17 mouse cellular contexts compared by ENCODE assay signal in genomic region chr16:24900241-24900796, GRCm38 (mm10).
DNase-seq lines count a peak whose midpoint lies in the region; ATAC-seq and TF ChIP-seq lines count a peak whose summit lies in the region.
"Had no signal": no experiment of that assay in that cellular context is flagged by ENCODE, and none has a peak within 500 bp of the region (broad histone marks: within the 10 kb centered on the region; RNA-seq: fewer than 3 reads in every experiment).

No protein-coding gene starts in this region.

- POLR2A ChIA-PET in Patski (lab: Charles Lee), result interaction anchor here (0.7 to 1.4 kb wide), 2 partner anchors 912 to 914 kb away, joined by 4 to 5 read pairs; partner anchors contain the start of genes Bcl6 and Gm37419

- DNase-seq in heart, adult 2 months, result no peak
- no peak for DNase-seq in Patski (ENCODE audit: low read depth, low spot score)
- DNase-seq in embryonic facial prominence, embryonic 11.5 days (ENCODE audit: low spot score), result peak; percentile 19
- no peak for DNase-seq in cerebellum, adult 2 months
- DNase-seq: cerebellum, adult 11-12 months; gastrocnemius, postnatal 14 days; layer of hippocampus, adult 9-11 months; right cerebral cortex, postnatal 4 days had no signal

- no peaks in the 10 kb centered on the region for H3K79me2 ChIP-seq in heart, adult 2 months (replicated peaks; ENCODE audit: control insufficient read depth, insufficient read depth, low read length)

- in situ Hi-C loops in Patski (cut with MboI; ENCODE audit: low pct_unique_long_range_greater_than_20kb), result loop anchor here (10.0 kb wide), 1 partner anchor 396 kb away; no protein-coding TSS in a partner anchor

- peak overlapping the region; percentile 13; the same call in 1 of the 2 replicates for H3K27ac ChIP-seq in heart, embryonic 13.5 days (replicated peaks)
- no peak overlapping the region for H3K27ac ChIP-seq in heart, adult 2 months
- no peak overlapping the region for H3K27ac ChIP-seq in liver, embryonic 16.5 days (ENCODE audit: low read length)
- H3K27ac ChIP-seq in liver, embryonic 12.5 days, result no peak overlapping the region
- H3K27ac ChIP-seq in embryonic facial prominence, embryonic 11.5 days (replicated peaks; ENCODE audit: low read depth, low read length), result no peak overlapping the region
- H3K27ac ChIP-seq in cerebellum, adult 2 months (ENCODE audit: insufficient read depth, low read length), result no peak overlapping the region
- H3K27ac ChIP-seq: hindbrain, embryonic 13.5 days; intestine, embryonic 15.5 days; limb, embryonic 15.5 days; neural tube, embryonic 12.5 days had no signal

- no peak for TF ChIP-seq EP300 in heart, adult 2 months (IDR thresholded peaks at IDR 0.05; ENCODE audit: insufficient read depth, low read depth, low read length)

- H3K9me3 ChIP-seq in heart, embryonic 13.5 days, result no peaks in the 10 kb centered on the region
- H3K9me3 ChIP-seq in liver, embryonic 16.5 days (replicated peaks; ENCODE audit: control insufficient read depth, low read length), result no peaks in the 10 kb centered on the region
- H3K9me3 ChIP-seq in liver, embryonic 12.5 days (replicated peaks), result no peaks in the 10 kb centered on the region
- no peaks in the 10 kb centered on the region for H3K9me3 ChIP-seq in embryonic facial prominence, embryonic 11.5 days (replicated peaks; ENCODE audit: control insufficient read depth, low read length)
- H3K9me3 ChIP-seq: hindbrain, embryonic 13.5 days; intestine, embryonic 15.5 days; limb, embryonic 15.5 days; neural tube, embryonic 12.5 days had no signal

- no peak for TF ChIP-seq POLR2A in heart, adult 2 months (IDR thresholded peaks at IDR 0.05; ENCODE audit: insufficient read depth, low read depth, low read length)
- no peak for TF ChIP-seq POLR2A in cerebellum, adult 2 months (IDR thresholded peaks at IDR 0.05; ENCODE audit: borderline replicate concordance, insufficient read depth, low read length)

- intact Hi-C loops in heart, adult 2 months (cut with DNase I), result no loop called here

- WGBS in heart, embryonic 13.5 days, result 45% methylated on average over 2 of the region's 2 CpGs
- 66% methylated on average over 2 of the region's 2 CpGs for WGBS in heart, adult 2 months
- 42% methylated on average over 2 of the region's 2 CpGs for WGBS in liver, embryonic 16.5 days (ENCODE audit: insufficient replicate concordance)
- 56% methylated on average over 2 of the region's 2 CpGs for WGBS in liver, embryonic 12.5 days (ENCODE audit: insufficient replicate concordance)
- 40% methylated on average over 2 of the region's 2 CpGs for WGBS in embryonic facial prominence, embryonic 11.5 days
- 73% methylated on average over 2 of the region's 2 CpGs for WGBS in cerebellum, adult 2 months

- H3K4me3 ChIP-seq in heart, embryonic 13.5 days, result no peak overlapping the region
- no peak overlapping the region for H3K4me3 ChIP-seq in heart, adult 2 months
- no peak overlapping the region for H3K4me3 ChIP-seq in liver, embryonic 16.5 days (ENCODE audit: low read depth, low read length)
- no peak overlapping the region for H3K4me3 ChIP-seq in liver, embryonic 12.5 days
- H3K4me3 ChIP-seq in embryonic facial prominence, embryonic 11.5 days (ENCODE audit: low read depth, low read length), result no peak overlapping the region
- no peak overlapping the region for H3K4me3 ChIP-seq in cerebellum, adult 2 months (replicated peaks; ENCODE audit: insufficient read depth, low read depth, low read length)
- H3K4me3 ChIP-seq: hindbrain, embryonic 13.5 days; intestine, embryonic 15.5 days; limb, embryonic 15.5 days; neural tube, embryonic 12.5 days had no signal

- no peak overlapping the region for H3K9ac ChIP-seq in heart, embryonic 13.5 days
- no peak overlapping the region for H3K9ac ChIP-seq in heart, adult 2 months (ENCODE audit: low read depth, low read length)
- no peak overlapping the region for H3K9ac ChIP-seq in liver, embryonic 16.5 days (ENCODE audit: low read depth, low read length)
- no peak overlapping the region for H3K9ac ChIP-seq in liver, embryonic 12.5 days
- H3K9ac ChIP-seq in embryonic facial prominence, embryonic 11.5 days (replicated peaks; ENCODE audit: low read length), result no peak overlapping the region
- H3K9ac ChIP-seq: hindbrain, embryonic 13.5 days; intestine, embryonic 15.5 days; limb, embryonic 15.5 days; neural tube, embryonic 12.5 days had no signal

- TF ChIP-seq CTCF in heart, adult 2 months (IDR thresholded peaks at IDR 0.05), result no peak
- no peak for TF ChIP-seq CTCF in Patski (IDR thresholded peaks at IDR 0.05)
- TF ChIP-seq CTCF in cerebellum, adult 2 months (IDR thresholded peaks at IDR 0.05; ENCODE audit: borderline replicate concordance, insufficient read depth, low read depth, low read length), result no peak

- no peak overlapping the region for H3K4me2 ChIP-seq in heart, embryonic 13.5 days
- H3K4me2 ChIP-seq in liver, embryonic 16.5 days (ENCODE audit: low read depth, low read length), result no peak overlapping the region
- no peak overlapping the region for H3K4me2 ChIP-seq in liver, embryonic 12.5 days
- no peak overlapping the region for H3K4me2 ChIP-seq in embryonic facial prominence, embryonic 11.5 days (ENCODE audit: low read depth, low read length)
- H3K4me2 ChIP-seq: hindbrain, embryonic 13.5 days; intestine, embryonic 15.5 days; limb, embryonic 15.5 days; neural tube, embryonic 12.5 days had no signal

- CTCF ChIA-PET in Patski (lab: Charles Lee), result interaction anchor here (0.8 to 2.0 kb wide), 7 partner anchors 9 to 167 kb away, joined by 3 to 6 read pairs (median 3); no protein-coding TSS in a partner anchor

- no peaks in the 10 kb centered on the region for H3K27me3 ChIP-seq in heart, embryonic 13.5 days (replicated peaks)
- no peaks in the 10 kb centered on the region for H3K27me3 ChIP-seq in heart, adult 2 months (ENCODE audit: control insufficient read depth, insufficient read depth, low read length)
- H3K27me3 ChIP-seq in liver, embryonic 16.5 days (ENCODE audit: control insufficient read depth, insufficient read depth, low read depth, low read length), result no peaks in the 10 kb centered on the region
- no peaks in the 10 kb centered on the region for H3K27me3 ChIP-seq in liver, embryonic 12.5 days (replicated peaks)
- no peaks in the 10 kb centered on the region for H3K27me3 ChIP-seq in Patski
- no peaks in the 10 kb centered on the region for H3K27me3 ChIP-seq in embryonic facial prominence, embryonic 11.5 days (ENCODE audit: control insufficient read depth, insufficient read depth, low read length)
- no peaks in the 10 kb centered on the region for H3K27me3 ChIP-seq in cerebellum, adult 2 months (ENCODE audit: control insufficient read depth, insufficient read depth, low read length)
- H3K27me3 ChIP-seq: hindbrain, embryonic 13.5 days; intestine, embryonic 15.5 days; limb, embryonic 15.5 days; neural tube, embryonic 12.5 days had no signal

- no peaks in the 10 kb centered on the region for H3K36me3 ChIP-seq in heart, embryonic 13.5 days
- H3K36me3 ChIP-seq in heart, adult 2 months (ENCODE audit: control insufficient read depth, insufficient read depth, low read length), result peaks cover 7% of the 10 kb centered on the region; the same call in 1 of the 2 replicates
- H3K36me3 ChIP-seq in liver, embryonic 16.5 days (ENCODE audit: control insufficient read depth, insufficient read depth), result no peaks in the 10 kb centered on the region
- no peaks in the 10 kb centered on the region for H3K36me3 ChIP-seq in liver, embryonic 12.5 days
- H3K36me3 ChIP-seq in embryonic facial prominence, embryonic 11.5 days (replicated peaks; ENCODE audit: control insufficient read depth, insufficient read depth, low read depth, low read length), result no peaks in the 10 kb centered on the region
- H3K36me3 ChIP-seq: hindbrain, embryonic 13.5 days; intestine, embryonic 15.5 days; limb, embryonic 15.5 days; neural tube, embryonic 12.5 days had no signal

- H3K4me1 ChIP-seq in heart, embryonic 13.5 days, result peaks cover 48% of the 10 kb centered on the region
- peaks cover 6% of the 10 kb centered on the region for H3K4me1 ChIP-seq in heart, adult 2 months (ENCODE audit: control insufficient read depth, insufficient read depth, low read length)
- peaks cover 2% of the 10 kb centered on the region; the same call in 1 of the 2 replicates for H3K4me1 ChIP-seq in liver, embryonic 16.5 days (ENCODE audit: control insufficient read depth, low read depth, low read length)
- 0 out of 2 replicates have a peak, but pooled peaks cover 3% of the 10 kb centered on the region for H3K4me1 ChIP-seq in liver, embryonic 12.5 days
- H3K4me1 ChIP-seq in embryonic facial prominence, embryonic 11.5 days (ENCODE audit: control insufficient read depth, insufficient read depth, low read length), result no peaks in the 10 kb centered on the region
- no peaks in the 10 kb centered on the region for H3K4me1 ChIP-seq in cerebellum, adult 2 months (ENCODE audit: control insufficient read depth, insufficient read depth, low read length)
- H3K4me1 ChIP-seq: limb, embryonic 15.5 days had no signal

- ATAC-seq in heart, embryonic 13.5 days (ENCODE audit: extremely low read depth, insufficient number of reproducible peaks, low FRiP score, low TSS enrichment), result no peak
- peak; percentile 35; the same call in 1 of the 2 replicates for ATAC-seq in liver, embryonic 16.5 days (ENCODE audit: low read depth)
- no peak for ATAC-seq in liver, embryonic 12.5 days
- ATAC-seq in Patski, result peak; percentile 17
- ATAC-seq in embryonic facial prominence, embryonic 11.5 days (replicated peaks; ENCODE audit: insufficient number of reproducible peaks, low FRiP score, low TSS enrichment, low read depth), result no peak
- ATAC-seq in erythroid progenitor cell, adult 5-6 weeks (replicated peaks; ENCODE audit: low FRiP score, poor library complexity, severe bottlenecking), result no peak
- ATAC-seq: midbrain, embryonic 16.5 days had no signal

Comparison
In these comparisons a context has a peak if more than half of its experiments do, and no peak if none do; other contexts are left out.
1. ATAC-seq: peak in liver, embryonic 16.5 days (single experiment) and Patski (single experiment); none in heart, embryonic 13.5 days (single experiment), liver, embryonic 12.5 days (single experiment), embryonic facial prominence, embryonic 11.5 days (single experiment) and erythroid progenitor cell, adult 5-6 weeks (single experiment).